Mouse (Mus musculus) adrenal gland, postnatal 25 days (tissue): Measurements from ENCODE around the gene Lmo1. TPM values are rescaled to one million over a fixed set of nuclear protein-coding genes. Genes with fewer than 3 reads are reported as not detected.
"Not testable (repeated sequence)": the region's sequence is repeated elsewhere in the genome, so short reads cannot be mapped to it uniquely, and the experiment has no call there.

Experiments
- DNase-seq: peaks from one replicate; pipeline ENCODE4 v3.0.0; 2021; ENCODE audit warnings: mixed read lengths
- total RNA-seq: library from RNA; stranded (reverse); gene quantifications from 2 replicates; pipeline ENCODE4 v1.2.3, GENCODE M21; 2021

The Lmo1 gene
- total RNA-seq, 1 experiment from 2014 or later: 6.0 TPM

- DNase-seq: not testable (repeated sequence)
Observed at GRCm38 (mm10) chr7:109115488-109115887, 59.5 kb downstream of the Lmo1 start.

- no peak for DNase-seq
Observed at GRCm38 (mm10) chr7:109114950-109115349, 60.1 kb downstream of the Lmo1 start.

- no peak for DNase-seq
Observed at GRCm38 (mm10) chr7:109111000-109111399, 64.0 kb downstream of the Lmo1 start.

- DNase-seq: no peak
Observed at GRCm38 (mm10) chr7:109104894-109105293, 70.1 kb downstream of the Lmo1 start.

GRCm38 (mm10) chr7:109101167-109101566 lies 73.8 kb downstream of the Lmo1 start:
- no peak for DNase-seq

GRCm38 (mm10) chr7:109098145-109099018 lies 76.6 kb downstream of the Lmo1 start:
- peak; percentile 15 for DNase-seq

GRCm38 (mm10) chr7:109097203-109097602 lies 77.8 kb downstream of the Lmo1 start:
- no peak for DNase-seq

- DNase-seq: no peak
Observed at GRCm38 (mm10) chr7:109096618-109097017, 78.4 kb downstream of the Lmo1 start.

GRCm38 (mm10) chr7:109094294-109094693 lies 80.7 kb downstream of the Lmo1 start:
- DNase-seq: no peak

GRCm38 (mm10) chr7:109091316-109091715 lies 83.7 kb downstream of the Lmo1 start:
- not testable (repeated sequence) for DNase-seq

Other genes with a start within 250 kb of the Lmo1 start
- 0.27 and 0.29 TPM in 2 replicates for gene Nlrp10, start 245.0 kb downstream of the Lmo1 start, total RNA-seq
- gene Eif3f, start 240.8 kb downstream of the Lmo1 start, total RNA-seq: 143 and 156 TPM in 2 replicates
- gene Tub, start 224.9 kb downstream of the Lmo1 start, total RNA-seq: 26.0 and 30.1 TPM in 2 replicates
- gene Ric3, start 91.9 kb downstream of the Lmo1 start, total RNA-seq: 31.9 and 37.8 TPM in 2 replicates